Mouse (Mus musculus): ENCODE measurements around the gene Rassf3.

The Rassf3 gene

GRCm38 (mm10) chr10:121409717-121410116 is 66.4 kb downstream of the Rassf3 start:
- peak; percentile 38 to 70 for DNase-seq (ENCODE audit: low spot score in 2 of 2)

- DNase-seq (ENCODE audit: low spot score in 2 of 2) = no peak
These were observed 72.2 kb downstream of the Rassf3 start for GRCm38 (mm10) chr10:121403946-121404345.

- DNase-seq (ENCODE audit: low spot score in 2 of 2) = no peak
These were observed 73.0 kb downstream of the Rassf3 start for GRCm38 (mm10) chr10:121403104-121403503.

GRCm38 (mm10) chr10:121401005-121401404 is 75.1 kb downstream of the Rassf3 start:
- no peak for DNase-seq (ENCODE audit: low spot score in 2 of 2)

DNA sequence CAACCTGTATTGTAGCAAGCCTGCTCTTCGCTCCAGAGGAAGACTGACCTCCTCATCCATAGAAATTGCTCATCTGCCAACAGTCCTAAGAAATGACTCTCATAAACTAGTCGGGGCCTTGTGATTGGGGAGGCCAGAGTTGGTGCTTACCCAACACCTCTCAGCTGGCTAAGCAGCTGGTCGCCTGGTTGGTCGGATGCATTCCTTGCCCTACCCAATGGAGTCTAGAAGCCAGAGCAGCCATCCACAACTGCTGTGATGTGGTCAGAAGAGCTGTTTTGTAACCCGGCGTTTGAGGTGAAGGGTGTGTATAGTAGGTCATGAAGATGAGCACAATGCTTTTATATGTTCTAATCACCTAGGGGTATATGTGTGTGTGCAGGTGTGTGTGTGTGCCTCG is 77.5 kb downstream of the Rassf3 start:
- DNase-seq (ENCODE audit: low spot score in 2 of 2) = no peak

DNA sequence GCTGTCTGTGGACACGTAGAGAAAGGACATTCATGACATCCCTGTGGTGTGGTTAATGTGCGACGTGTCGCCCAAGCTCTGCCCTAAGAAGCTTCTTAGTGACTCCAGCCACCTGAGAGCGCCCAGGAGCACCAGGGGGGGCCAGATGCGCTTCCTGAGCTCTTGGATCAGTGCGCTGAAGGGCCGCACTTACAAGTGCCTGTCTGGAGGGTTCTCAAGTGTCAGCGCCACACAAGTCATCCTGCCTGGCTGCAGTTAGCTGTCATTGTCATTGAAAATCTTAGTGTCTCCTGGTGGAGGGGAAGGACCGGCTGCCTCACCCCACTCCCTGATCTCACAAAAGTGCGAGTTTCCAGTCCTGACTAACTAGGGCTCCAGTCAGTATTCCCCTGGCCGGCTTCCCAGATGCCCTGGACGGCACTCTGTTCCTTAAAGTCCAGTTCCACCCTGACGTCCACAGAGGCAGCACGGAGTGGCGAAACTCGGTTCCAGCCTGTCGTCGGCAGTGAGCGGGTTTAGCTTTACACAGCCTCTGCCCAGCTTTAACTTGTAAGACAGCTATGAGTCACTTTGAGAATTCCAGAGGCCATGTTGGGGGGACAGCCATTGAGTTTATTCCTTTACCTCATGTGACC is 80.5 kb downstream of the Rassf3 start:
- peak in 1 of 2 experiments; percentile 36 for DNase-seq (ENCODE audit: low spot score in 2 of 2)

DNA sequence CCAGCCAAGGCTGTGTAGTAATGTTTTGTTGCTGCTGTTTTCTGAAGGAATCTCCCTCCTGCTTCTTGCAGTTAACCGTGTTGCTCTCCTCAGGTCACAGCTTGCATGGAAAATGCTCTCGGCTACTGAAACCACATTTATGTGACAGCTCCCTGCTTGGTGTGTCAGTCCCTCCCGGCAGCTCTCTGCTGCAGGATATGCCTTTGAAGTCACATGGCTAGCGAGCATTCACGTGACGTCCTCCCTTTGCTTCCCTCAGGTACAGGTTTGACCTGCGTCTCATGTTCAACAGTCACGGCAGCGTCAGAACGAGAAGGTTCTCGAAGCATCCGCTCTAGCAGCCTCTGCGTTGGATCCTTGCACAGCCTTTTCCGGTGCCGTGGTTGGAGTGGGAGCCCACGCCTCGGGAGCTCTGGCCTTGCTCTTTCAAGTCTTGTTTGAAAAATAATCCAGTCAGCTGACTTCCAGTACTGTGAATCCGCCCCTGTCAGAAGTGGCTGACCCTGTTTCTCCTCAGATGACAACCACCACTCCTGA is 81.3 kb downstream of the Rassf3 start:
- no peak for DNase-seq (ENCODE audit: low spot score in 2 of 2)

DNA sequence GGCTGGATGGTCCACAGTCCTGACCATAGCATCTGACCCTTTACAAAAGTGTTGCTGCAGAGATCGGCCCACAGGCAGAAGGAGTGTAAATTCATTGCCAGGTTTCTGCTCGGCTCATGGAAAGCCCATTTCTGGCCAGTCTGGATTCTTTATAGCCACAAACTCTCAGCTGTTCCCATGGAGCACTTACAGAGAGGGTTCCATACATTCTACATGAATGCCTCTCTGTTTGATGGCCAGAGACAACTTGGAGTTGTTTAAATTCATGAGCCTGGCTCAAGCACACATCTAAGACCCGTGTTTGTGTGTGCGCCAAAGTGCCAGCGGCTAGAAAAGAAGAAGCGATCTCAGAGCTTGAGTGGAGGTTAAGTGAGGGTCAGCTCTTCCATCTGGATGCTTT is 81.9 kb downstream of the Rassf3 start:
- DNase-seq (ENCODE audit: low spot score in 2 of 2) = no peak

DNA sequence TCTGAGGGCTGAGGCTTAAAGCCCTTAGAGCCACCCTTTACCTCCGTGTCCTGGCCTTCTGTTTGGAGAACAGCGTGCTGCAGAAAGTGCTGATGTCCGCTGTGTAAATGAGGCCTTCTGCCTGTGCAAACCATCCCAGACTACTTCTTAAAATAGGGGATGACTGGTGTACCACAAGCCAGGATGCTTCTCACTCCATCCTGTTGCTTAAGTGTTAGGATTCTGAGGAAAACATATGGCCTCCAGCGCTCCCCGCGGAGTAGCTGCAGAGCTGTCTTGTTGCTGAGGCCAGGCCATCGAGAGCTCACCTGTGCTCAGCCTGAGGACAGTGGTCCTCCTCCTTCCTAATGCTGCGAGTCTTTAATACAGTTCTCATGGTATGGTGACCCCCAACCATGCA is 84.2 kb downstream of the Rassf3 start:
- DNase-seq (ENCODE audit: low spot score in 2 of 2) = no peak

- DNase-seq (ENCODE audit: low spot score in 2 of 2) = no peak
These were observed 85.5 kb downstream of the Rassf3 start for GRCm38 (mm10) chr10:121390602-121391001.

DNA sequence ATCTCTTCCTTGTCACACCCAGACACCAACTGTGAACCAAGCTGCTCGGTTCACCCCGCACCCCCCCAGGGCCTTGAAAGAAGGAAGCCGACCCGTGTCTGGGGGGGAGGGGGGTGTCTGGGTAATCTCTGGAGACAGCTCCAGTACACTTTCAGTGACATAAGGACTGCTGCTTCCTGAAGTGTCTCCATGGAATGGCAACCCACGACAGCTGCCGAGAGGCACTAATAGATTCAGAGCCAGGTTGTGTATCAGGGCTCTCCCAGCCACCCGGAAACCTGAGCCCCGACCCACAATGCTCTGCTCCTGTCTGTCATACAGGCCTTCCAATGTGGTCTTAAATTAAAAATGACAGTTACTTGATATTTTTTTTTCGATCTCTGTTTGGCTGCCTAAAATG is 89.8 kb downstream of the Rassf3 start:
- no peak for DNase-seq (ENCODE audit: low spot score in 2 of 2)

DNA sequence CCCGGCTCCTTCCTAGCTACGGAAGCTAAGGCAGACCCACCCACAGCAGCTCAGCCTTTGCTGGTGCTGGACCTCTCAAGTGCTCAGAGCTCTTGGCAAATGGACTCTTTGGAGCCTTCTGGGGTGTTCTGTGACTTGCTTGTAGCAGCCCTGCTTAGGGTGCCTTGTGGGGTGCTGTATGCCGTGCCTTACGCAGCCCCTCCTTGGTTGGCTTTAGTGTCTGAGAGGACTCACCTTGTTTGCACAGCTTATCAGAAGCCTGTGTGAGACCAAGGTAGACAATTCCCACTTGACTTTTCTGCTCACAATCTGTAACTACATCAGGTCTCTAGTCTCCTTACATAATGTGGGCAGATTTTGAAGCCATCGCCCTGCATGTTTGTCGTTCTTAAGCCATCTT is 90.5 kb downstream of the Rassf3 start:
- DNase-seq (ENCODE audit: low spot score in 2 of 2) = no peak

GRCm38 (mm10) chr10:121384710-121385109 is 91.4 kb downstream of the Rassf3 start:
- DNase-seq (ENCODE audit: low spot score in 2 of 2) = no peak

- DNase-seq (ENCODE audit: low spot score in 2 of 2) = no peak
These were observed 94.9 kb downstream of the Rassf3 start for GRCm38 (mm10) chr10:121381280-121381679.

DNA sequence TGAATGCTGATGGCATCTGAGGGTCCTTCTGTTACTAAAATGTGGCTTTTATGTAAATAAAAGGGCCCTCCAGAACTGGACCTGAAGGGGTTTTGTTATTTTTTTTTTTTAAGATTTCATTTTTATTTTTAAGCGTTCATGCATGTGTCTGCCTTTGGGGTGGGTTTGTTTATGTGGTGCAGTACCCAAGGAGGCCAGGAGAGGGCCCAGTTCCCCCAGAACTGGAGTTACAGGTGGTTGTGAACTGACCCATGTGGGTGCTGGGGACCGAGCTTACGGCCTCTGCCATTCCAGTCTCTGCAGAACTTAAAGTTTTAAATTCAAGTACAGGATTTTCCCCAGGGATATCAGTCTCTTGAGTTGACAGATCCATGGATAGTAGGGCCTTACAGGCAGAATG is 96.8 kb downstream of the Rassf3 start:
- no peak for DNase-seq (ENCODE audit: low spot score in 2 of 2)

GRCm38 (mm10) chr10:121376530-121377271 is 99.4 kb downstream of the Rassf3 start:
- no peak for DNase-seq (ENCODE audit: low spot score in 2 of 2)

- no peak for DNase-seq (ENCODE audit: low spot score in 2 of 2)
These were observed 100.3 kb downstream of the Rassf3 start for GRCm38 (mm10) chr10:121375649-121376493.

DNA sequence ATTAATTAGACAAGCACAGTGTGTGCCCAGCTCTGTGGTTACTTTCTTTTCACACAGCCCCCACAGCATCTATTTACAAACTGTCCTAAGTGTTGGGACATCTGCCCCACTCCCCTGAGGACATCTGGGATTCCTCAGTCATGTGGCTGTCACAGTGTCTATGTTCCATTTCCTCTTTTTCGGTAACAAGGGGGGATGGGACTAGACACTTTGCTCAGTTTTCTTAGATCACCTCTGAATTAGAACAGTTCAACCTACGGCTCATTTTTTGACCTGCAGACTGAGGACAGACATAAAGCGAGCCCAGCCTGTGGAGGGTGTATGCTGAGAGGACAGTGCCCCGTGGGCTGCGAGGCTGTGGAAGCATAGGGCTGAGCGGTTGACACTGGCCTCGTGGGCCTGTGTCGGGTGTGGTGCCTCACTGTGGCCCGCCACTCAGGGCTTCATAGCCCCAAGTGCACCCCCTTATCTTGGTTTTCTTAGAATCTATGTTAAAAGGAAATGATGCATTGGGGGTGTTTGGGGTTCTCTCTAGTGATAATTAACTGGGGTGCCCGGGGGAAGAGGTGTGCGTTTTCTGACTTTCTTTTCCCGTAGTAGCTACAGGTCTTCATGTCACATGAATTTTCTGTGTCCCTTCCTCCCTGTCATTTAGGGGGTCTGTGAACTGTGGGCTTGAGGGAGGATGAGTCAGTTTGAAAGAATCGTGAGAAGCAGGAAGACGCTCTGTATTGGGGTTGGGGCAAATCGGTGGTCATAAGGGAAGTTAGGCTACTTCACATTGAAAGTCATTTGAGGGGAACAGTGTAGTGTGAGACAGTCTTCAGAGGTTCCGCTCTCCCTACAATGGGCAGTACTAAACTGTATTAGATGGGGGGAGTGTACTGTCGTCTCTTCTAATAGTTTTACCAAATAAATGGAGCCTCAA is 101.2 kb downstream of the Rassf3 start:
- DNase-seq (ENCODE audit: low spot score in 2 of 2) = no peak

GRCm38 (mm10) chr10:121374013-121374412 is 102.1 kb downstream of the Rassf3 start:
- no peak for DNase-seq (ENCODE audit: low spot score in 2 of 2)

DNA sequence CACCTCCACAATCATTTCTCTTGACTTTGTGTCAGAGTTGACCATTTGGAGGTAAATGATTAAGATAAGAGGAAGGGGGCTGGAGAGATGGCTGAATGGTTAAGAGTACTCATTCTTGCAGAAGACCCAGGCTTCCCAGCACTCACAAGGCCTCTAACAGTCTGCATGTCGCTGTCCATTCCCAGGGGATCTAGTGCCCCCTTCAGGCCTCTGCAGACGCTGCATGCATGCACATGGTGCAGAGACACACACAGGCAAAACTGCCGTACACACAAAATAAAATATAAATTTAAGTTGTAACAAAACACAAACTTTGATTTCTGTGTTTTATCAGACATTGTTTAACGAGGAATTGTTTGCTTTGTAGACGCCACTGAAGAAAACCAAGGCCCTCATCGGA is 105.4 kb downstream of the Rassf3 start:
- DNase-seq (ENCODE audit: low spot score in 2 of 2) = no peak

DNA sequence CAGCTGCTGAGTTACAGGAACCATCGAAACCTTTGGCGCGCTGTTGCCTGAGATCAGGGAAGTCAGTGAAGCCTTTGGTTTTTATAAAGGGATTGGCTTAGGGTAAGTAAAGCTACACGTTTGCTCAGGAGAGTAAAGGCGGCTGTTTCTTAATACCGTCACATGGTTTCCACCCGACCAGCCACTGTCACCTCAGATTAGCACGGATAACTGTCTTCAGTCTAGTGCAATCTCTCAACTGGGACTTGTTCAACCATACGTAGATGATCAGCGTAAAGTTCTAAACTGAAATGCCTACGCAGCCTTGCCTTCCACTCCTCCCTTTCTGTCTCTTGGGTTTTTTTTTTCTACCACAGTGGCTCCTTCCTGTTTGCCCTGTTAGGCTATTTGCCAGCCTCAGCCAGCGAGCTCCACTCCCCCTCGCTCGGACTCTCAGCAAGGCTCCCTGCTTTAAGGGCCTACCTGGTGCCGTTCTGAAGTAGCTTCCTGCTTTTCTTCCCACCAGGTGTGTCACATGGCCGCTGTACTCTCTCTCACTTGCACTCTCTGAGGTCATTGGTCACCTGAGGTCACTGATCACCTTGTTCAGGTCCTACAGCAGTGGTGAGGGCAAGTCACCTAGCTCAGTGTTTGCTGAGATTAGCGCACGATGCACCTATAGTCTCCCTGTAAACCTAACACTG is 107.2 kb downstream of the Rassf3 start:
- DNase-seq (ENCODE audit: low spot score in 2 of 2) = no peak
